Mouse (Mus musculus): Measurements from ENCODE around the gene Sh3bp5. TPM values are rescaled to one million over a fixed set of nuclear protein-coding genes. Genes with fewer than 3 reads are reported as not detected.

Gene Sh3bp5
- polyA plus RNA-seq, 1 experiment from 2014 or later: 10.7 TPM

DNA sequence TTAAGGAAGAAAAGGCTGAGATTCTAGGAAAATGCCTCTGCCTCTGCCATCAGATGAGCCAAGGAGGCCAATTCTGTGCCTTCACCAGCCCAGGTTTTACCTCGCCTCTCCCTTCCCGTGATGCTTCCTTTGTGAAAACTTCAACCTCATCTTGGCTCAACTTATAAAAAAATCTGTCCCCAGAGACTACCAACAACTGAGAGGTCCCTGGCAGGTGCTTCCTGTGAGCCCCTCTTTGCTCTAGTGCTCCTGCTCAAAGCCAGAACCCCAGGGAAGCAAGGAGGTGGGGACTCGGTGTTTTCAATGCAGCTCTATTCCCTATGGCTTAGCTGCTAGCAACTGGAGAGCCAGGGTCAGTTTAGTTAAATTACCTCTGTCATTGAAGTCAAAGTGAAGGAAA lies 122.7 kb downstream of the Sh3bp5 start:
- no peaks in the 10 kb centered on the region for H3K27me3 ChIP-seq (replicated peaks; ENCODE audit: control insufficient read depth, insufficient read depth, low read length)
- DNase-seq (ENCODE audit: low spot score) (no peak), ATAC-seq (replicated peaks; ENCODE audit: low FRiP score, low TSS enrichment, low read depth) (no peak)
- no peak overlapping the region for H3K27ac ChIP-seq (ENCODE audit: low read depth)
- H3K36me3 ChIP-seq (ENCODE audit: control insufficient read depth, insufficient read depth, low read length): no peaks in the 10 kb centered on the region
- no peak overlapping the region for H3K9ac ChIP-seq (ENCODE audit: low read length)
- H3K4me1 ChIP-seq (replicated peaks; ENCODE audit: control insufficient read depth, insufficient read depth, low read length): no peaks in the 10 kb centered on the region
- 55% methylated on average over 3 of the region's 3 CpGs for WGBS
- H3K9me3 ChIP-seq (ENCODE audit: control insufficient read depth, low read length): no peaks in the 10 kb centered on the region
- H3K4me3 ChIP-seq (ENCODE audit: low read depth, low read length): no peak overlapping the region
- H3K4me2 ChIP-seq (ENCODE audit: low read length): no peak overlapping the region

Other genes starting within 250 kb of the Sh3bp5 start
- 2.2 and 2.6 TPM in 2 replicates for gene Tnnc1, start 227.8 kb downstream of the Sh3bp5 start, polyA plus RNA-seq (2014; fragmentation: Nextera tagmentation; extraction: Ambion mirVana)
- 330 and 367 TPM in 2 replicates for gene Nisch, start 219.1 kb downstream of the Sh3bp5 start, polyA plus RNA-seq (2014; fragmentation: Nextera tagmentation; extraction: Ambion mirVana)
- gene Sema3g, start 218.2 kb downstream of the Sh3bp5 start, polyA plus RNA-seq (2014; fragmentation: Nextera tagmentation; extraction: Ambion mirVana): 0.23 and 0.55 TPM in 2 replicates
- gene Phf7, start 184.8 kb downstream of the Sh3bp5 start, polyA plus RNA-seq (2014; fragmentation: Nextera tagmentation; extraction: Ambion mirVana): 13.7 and 14.4 TPM in 2 replicates
- gene Bap1, start 184.6 kb downstream of the Sh3bp5 start, polyA plus RNA-seq (2014; fragmentation: Nextera tagmentation; extraction: Ambion mirVana): 78.9 and 84.9 TPM in 2 replicates
- gene Dnah1, start 112.2 kb downstream of the Sh3bp5 start, polyA plus RNA-seq (2014; fragmentation: Nextera tagmentation; extraction: Ambion mirVana): 5.4 and 6.9 TPM in 2 replicates
- 37.0 and 43.3 TPM in 2 replicates for gene Capn7, start 99.4 kb downstream of the Sh3bp5 start, polyA plus RNA-seq (2014; fragmentation: Nextera tagmentation; extraction: Ambion mirVana)
- gene Eaf1, start 58.3 kb upstream of the Sh3bp5 start, polyA plus RNA-seq (2014; fragmentation: Nextera tagmentation; extraction: Ambion mirVana): 21.7 and 23.4 TPM in 2 replicates
- 61.7 and 65.9 TPM in 2 replicates for gene Mettl6, start 59.0 kb upstream of the Sh3bp5 start, polyA plus RNA-seq (2014; fragmentation: Nextera tagmentation; extraction: Ambion mirVana)
- gene Colq, start 155.3 kb upstream of the Sh3bp5 start, polyA plus RNA-seq (2014; fragmentation: Nextera tagmentation; extraction: Ambion mirVana): 0.42 and 0.69 TPM in 2 replicates
- gene Gm49387, start 204.8 kb upstream of the Sh3bp5 start, polyA plus RNA-seq (2014; fragmentation: Nextera tagmentation; extraction: Ambion mirVana): 0.78 and 2.3 TPM in 2 replicates
- 21.9 and 28.8 TPM in 2 replicates for gene Btd, start 204.9 kb upstream of the Sh3bp5 start, polyA plus RNA-seq (2014; fragmentation: Nextera tagmentation; extraction: Ambion mirVana)
- 10.4 and 13.5 TPM in 2 replicates for gene Hacl1, start 205.2 kb upstream of the Sh3bp5 start, polyA plus RNA-seq (2014; fragmentation: Nextera tagmentation; extraction: Ambion mirVana)

All from intestine, embryonic 14.5 days (tissue).